Mouse (Mus musculus) myocyte (in vitro differentiated cells): Measurements from ENCODE around the gene Amer2. TPM values are rescaled to one million over a fixed set of nuclear protein-coding genes. Genes with fewer than 3 reads are reported as not detected.

Source experiments
- H3K27me3 ChIP-seq: one replicate; pipeline ENCODE4 v1.6.1; 2011; ENCODE audit not compliant: control insufficient read depth, insufficient read depth, insufficient read length
- H3K36me3 ChIP-seq: one replicate; pipeline ENCODE4 v1.6.1; 2011; ENCODE audit not compliant: control insufficient read depth, insufficient read depth
- H3K4me2 ChIP-seq: one replicate; pipeline ENCODE4 v1.6.1; 2011; ENCODE audit warnings: low read depth, control low read depth
- H3K4me3 ChIP-seq: one replicate; pipeline ENCODE4 v1.5.1; 2011; ENCODE audit warnings: mild to moderate bottlenecking, control low read depth, moderate library complexity
- H3K79me2 ChIP-seq: one replicate; pipeline ENCODE4 v1.6.1; 2011; ENCODE audit not compliant: control insufficient read depth, insufficient read depth
- H3ac ChIP-seq: one replicate; pipeline ENCODE4 v1.6.1; 2011; ENCODE audit not compliant: control insufficient read depth, insufficient read length
- CEBPB ChIP-seq: IDR thresholded peaks from 2 replicates; pipeline ENCODE4 v1.6.1; 2011; ENCODE audit warnings: mild to moderate bottlenecking, moderate library complexity; ENCODE audit not compliant: poor library complexity, insufficient read depth, severe bottlenecking
- E2F4 ChIP-seq: IDR thresholded peaks from one replicate; pipeline ENCODE4 v1.6.1; 2011; ENCODE audit warnings: mild to moderate bottlenecking, control low read depth, moderate library complexity; ENCODE audit not compliant: insufficient read depth
- MAX ChIP-seq: IDR thresholded peaks from one replicate; pipeline ENCODE4 v1.6.1; 2011; ENCODE audit warnings: low read depth, mild to moderate bottlenecking, control low read depth
- MYOD1 ChIP-seq, 3 experiments: IDR thresholded peaks; one replicate each; pipeline ENCODE4 v1.6.1; 2011; ENCODE audit warnings: control low read depth in 2 of 3, low read depth in 2 of 3, mild to moderate bottlenecking in 2 of 3, moderate library complexity in 1 of 3; ENCODE audit not compliant: insufficient read length in 2 of 3, control insufficient read depth in 1 of 3
- MYOG ChIP-seq, 3 experiments: IDR thresholded peaks; one replicate each; pipeline ENCODE4 v1.6.1; 2011; ENCODE audit warnings: control low read depth in 2 of 3, low read depth in 2 of 3, mild to moderate bottlenecking in 2 of 3; ENCODE audit not compliant: insufficient read length in 2 of 3, control insufficient read depth in 1 of 3, insufficient read depth in 1 of 3
- POLR2A ChIP-seq: IDR thresholded peaks from one replicate; pipeline ENCODE4 v1.6.1; 2011; ENCODE audit warnings: low read depth, mild to moderate bottlenecking, control low read depth, moderate library complexity; ENCODE audit not compliant: insufficient read length
- POLR2AphosphoS2 ChIP-seq: IDR thresholded peaks from one replicate; pipeline ENCODE4 v1.6.1; 2011; ENCODE audit warnings: low read depth, control low read depth; ENCODE audit not compliant: insufficient read length
- REST ChIP-seq: IDR thresholded peaks from one replicate; pipeline ENCODE4 v1.6.1; 2011; ENCODE audit warnings: mild to moderate bottlenecking, control low read depth, moderate library complexity; ENCODE audit not compliant: insufficient read depth, insufficient read length
- SRF ChIP-seq: IDR thresholded peaks from one replicate; pipeline ENCODE4 v1.6.1; 2011; ENCODE audit warnings: low read depth; ENCODE audit not compliant: control insufficient read depth, insufficient read length
- TCF12 ChIP-seq: IDR thresholded peaks from one replicate; pipeline ENCODE4 v1.6.1; 2011; ENCODE audit warnings: mild to moderate bottlenecking, control low read depth; ENCODE audit not compliant: poor library complexity, insufficient read depth, severe bottlenecking
- TCF3 ChIP-seq: IDR thresholded peaks from one replicate; pipeline ENCODE4 v1.6.1; 2011; ENCODE audit warnings: low read depth, control low read depth; ENCODE audit not compliant: insufficient read length
- USF1 ChIP-seq: IDR thresholded peaks from one replicate; pipeline ENCODE4 v1.6.1; 2011; ENCODE audit warnings: low read depth, mild to moderate bottlenecking, control low read depth, moderate library complexity
- polyA plus RNA-seq: library from polyadenylated mRNA; unstranded; fragments of >200 nt; fragmentation: generic; extraction: Trizol; gene quantifications from one replicate; pipeline ENCODE4 v1.2.1, GENCODE M21; 2012; ENCODE audit warnings: missing spikeins

Amer2 gene
- polyA plus RNA-seq, 1 experiment: not detected

DNA sequence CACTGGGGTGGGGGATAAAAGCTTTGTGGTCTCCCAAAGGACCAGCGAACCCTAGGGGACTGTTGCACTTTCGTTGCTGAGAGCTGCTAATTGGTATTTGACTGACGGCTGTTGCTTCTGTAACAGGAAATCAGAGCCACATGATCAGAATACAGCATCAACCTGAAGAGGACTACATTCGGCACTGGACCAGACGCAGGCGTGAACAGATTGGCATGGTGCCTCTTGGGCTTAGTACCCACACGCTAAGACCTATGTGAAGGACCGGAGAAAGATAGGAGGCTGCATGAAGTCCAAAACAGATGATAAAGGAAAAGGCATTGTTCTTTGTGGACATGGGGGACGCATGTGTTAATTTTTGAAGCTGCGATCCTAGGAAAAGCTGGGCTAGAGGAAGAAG is 4.5 kb downstream of the Amer2 start:
- Histone ChIP-seq H3K4me2 (no peak overlapping the region), H3K27me3 (peaks cover 59% of the 10 kb centered on the region), H3K79me2 (no peaks in the 10 kb centered on the region), H3ac (no peak overlapping the region), H3K36me3 (no peaks in the 10 kb centered on the region), H3K4me3 (no peak overlapping the region)
- TF ChIP-seq TCF3 (no peak), SRF (no peak), POLR2AphosphoS2 (no peak), MYOG (IDR thresholded peaks at IDR 0.05; ENCODE audit: control insufficient read depth in 1 of 3, insufficient read depth in 1 of 3, insufficient read length in 2 of 3, low read depth in 2 of 3) (no peak), POLR2A (no peak), MYOD1 (IDR thresholded peaks at IDR 0.05; ENCODE audit: control insufficient read depth in 1 of 3, insufficient read length in 2 of 3, low read depth in 2 of 3) (no peak), USF1 (no peak), MAX (no peak), REST (no peak)

- Histone ChIP-seq H3ac (no peak overlapping the region), H3K36me3 (no peaks in the 10 kb centered on the region), H3K4me3 (no peak overlapping the region), H3K4me2 (no peak overlapping the region), H3K27me3 (peaks cover 55% of the 10 kb centered on the region), H3K79me2 (no peaks in the 10 kb centered on the region)
- TF ChIP-seq MYOD1 (IDR thresholded peaks at IDR 0.05; ENCODE audit: control insufficient read depth in 1 of 3, insufficient read length in 2 of 3, low read depth in 2 of 3) (no peak), POLR2AphosphoS2 (no peak), CEBPB (no peak), POLR2A (no peak)
These were observed 5.1 kb downstream of the Amer2 start for GRCm38 (mm10) chr14:60378057-60378565.

DNA sequence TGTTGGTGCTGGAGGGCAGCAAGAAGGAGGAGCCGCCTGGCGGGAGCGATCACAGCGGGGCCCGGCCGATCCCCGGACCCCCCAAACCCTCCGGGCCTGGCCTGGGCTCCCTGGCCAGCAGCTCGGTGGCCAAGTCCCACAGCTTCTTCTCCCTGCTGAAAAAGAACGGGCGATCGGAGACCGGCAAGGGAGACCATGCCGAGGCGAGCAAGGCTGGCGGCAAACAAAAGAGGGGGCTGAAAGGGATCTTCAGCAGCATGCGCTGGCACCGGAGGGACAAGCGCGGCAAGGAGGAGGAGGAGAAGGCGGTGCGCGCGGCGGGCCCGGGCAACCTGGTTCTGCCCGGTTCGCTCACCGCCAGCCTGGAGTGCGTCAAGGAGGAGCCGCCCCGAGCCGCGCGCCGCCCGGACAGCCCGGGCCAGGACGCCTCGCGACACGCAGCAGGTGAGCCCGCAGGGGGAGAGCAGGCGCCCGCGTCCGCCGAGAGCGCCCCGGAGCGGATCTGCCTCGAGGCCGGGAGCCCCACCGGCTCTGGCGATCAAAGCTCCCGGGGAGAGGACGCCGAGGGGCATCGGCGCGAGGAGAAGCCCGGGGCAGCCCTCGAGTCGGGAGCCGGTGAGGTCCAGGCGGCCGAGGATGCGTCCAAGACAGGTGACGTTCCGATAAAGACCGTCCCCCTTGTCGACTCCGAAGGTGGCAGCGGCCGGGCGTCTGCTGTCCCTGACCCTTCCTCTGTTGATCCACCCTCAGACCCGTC is 5.7 kb downstream of the Amer2 start:
- no peak for TF ChIP-seq MYOG (IDR thresholded peaks at IDR 0.05; ENCODE audit: control insufficient read depth in 1 of 3, insufficient read depth in 1 of 3, insufficient read length in 2 of 3, low read depth in 2 of 3)
- TF ChIP-seq CEBPB: no peak
- no peak for TF ChIP-seq USF1
- no peak for TF ChIP-seq MYOD1 (IDR thresholded peaks at IDR 0.05; ENCODE audit: control insufficient read depth in 1 of 3, insufficient read length in 2 of 3, low read depth in 2 of 3)
- no peak for TF ChIP-seq POLR2A
- no peak for TF ChIP-seq MAX
- no peak for TF ChIP-seq TCF12
- no peak for TF ChIP-seq TCF3
- TF ChIP-seq E2F4: no peak
- TF ChIP-seq POLR2AphosphoS2: no peak
- no peak for TF ChIP-seq REST
- no peak for TF ChIP-seq SRF
- peaks cover 50% of the 10 kb centered on the region for H3K27me3 ChIP-seq
- H3K4me2 ChIP-seq: no peak overlapping the region
- H3K36me3 ChIP-seq: no peaks in the 10 kb centered on the region
- H3K79me2 ChIP-seq: no peaks in the 10 kb centered on the region
- no peak overlapping the region for H3ac ChIP-seq
- no peak overlapping the region for H3K4me3 ChIP-seq

- H3K36me3 ChIP-seq: no peaks in the 10 kb centered on the region
- H3K27me3 ChIP-seq: peaks cover 47% of the 10 kb centered on the region
- H3K4me2 ChIP-seq: no peak overlapping the region
- TF ChIP-seq POLR2A: no peak
- no peak for TF ChIP-seq REST
- no peak for TF ChIP-seq E2F4
- no peak for TF ChIP-seq MYOG (IDR thresholded peaks at IDR 0.05; ENCODE audit: control insufficient read depth in 1 of 3, insufficient read depth in 1 of 3, insufficient read length in 2 of 3, low read depth in 2 of 3)
- H3ac ChIP-seq: no peak overlapping the region
- H3K4me3 ChIP-seq: no peak overlapping the region
- H3K79me2 ChIP-seq: no peaks in the 10 kb centered on the region
These were observed 6.4 kb downstream of the Amer2 start for GRCm38 (mm10) chr14:60379323-60379957.

DNA sequence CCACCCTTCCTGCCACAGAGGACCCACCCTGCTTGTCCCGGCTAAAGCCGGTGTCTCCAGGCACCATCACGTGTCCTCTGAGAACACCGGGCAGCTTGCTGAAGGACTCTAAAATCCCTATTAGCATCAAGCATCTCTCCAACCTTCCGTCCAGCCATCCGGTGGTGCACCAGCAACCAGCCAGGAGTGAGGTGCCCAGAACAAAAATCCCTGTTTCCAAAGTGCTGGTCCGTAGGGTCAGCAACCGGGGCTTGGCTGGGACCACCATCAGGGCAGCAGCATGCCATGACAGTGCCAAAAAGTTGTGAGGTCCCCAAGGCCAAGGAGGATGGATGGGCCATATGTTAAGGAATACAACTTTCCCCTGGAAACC is 6.9 kb downstream of the Amer2 start:
- H3K4me3 ChIP-seq: no peak overlapping the region
- TF ChIP-seq MYOG (IDR thresholded peaks at IDR 0.05; ENCODE audit: control insufficient read depth in 1 of 3, insufficient read depth in 1 of 3, insufficient read length in 2 of 3, low read depth in 2 of 3): no peak
- TF ChIP-seq MYOD1 (IDR thresholded peaks at IDR 0.05; ENCODE audit: control insufficient read depth in 1 of 3, insufficient read length in 2 of 3, low read depth in 2 of 3): no peak
- no peak for TF ChIP-seq POLR2A
- TF ChIP-seq TCF3: no peak
- no peak for TF ChIP-seq USF1
- no peak for TF ChIP-seq POLR2AphosphoS2
- TF ChIP-seq CEBPB: no peak
- TF ChIP-seq E2F4: no peak
- no peak for TF ChIP-seq TCF12
- TF ChIP-seq SRF: no peak
- TF ChIP-seq MAX: no peak
- no peak for TF ChIP-seq REST
- H3ac ChIP-seq: no peak overlapping the region
- H3K36me3 ChIP-seq: no peaks in the 10 kb centered on the region
- peaks cover 50% of the 10 kb centered on the region for H3K27me3 ChIP-seq
- no peak overlapping the region for H3K4me2 ChIP-seq
- H3K79me2 ChIP-seq: no peaks in the 10 kb centered on the region
